Mouse (Mus musculus): ENCODE data around the gene Glt6d1.

GRCm38 (mm10) chr2:25828344-25828947 lies 12.8 kb upstream of the Glt6d1 start:
- TF ChIP-seq POLR2A (IDR thresholded peaks at IDR 0.05; ENCODE audit: borderline replicate concordance, insufficient read depth, low read length): no peak
- TF ChIP-seq CTCF (IDR thresholded peaks at IDR 0.05; ENCODE audit: borderline replicate concordance, insufficient read depth, low read depth, low read length): no peak
